Mouse (Mus musculus) heart, embryonic 11.5 days (tissue): ENCODE results near the gene Gckr. TPM values are rescaled to one million over a fixed set of nuclear protein-coding genes. Genes with fewer than 3 reads are reported as not detected.

Experiments used
- ATAC-seq: fragments of 200-750 bp; cut with Nextera tagmentation; replicated peaks from 2 replicates; pipeline ENCODE4 v1.8.0; 2017; ENCODE audit warnings: moderate library complexity; ENCODE audit not compliant: insufficient number of reproducible peaks, low FRiP score, low TSS enrichment
- H3K27ac ChIP-seq: fragments of 300-500 bp; sonication (generic); 2 replicates; pipeline ENCODE4 v1.5.1; 2014; ENCODE audit warnings: mild to moderate bottlenecking, low read depth, low read length
- H3K27me3 ChIP-seq: fragments of 300-500 bp; sonication (generic); 2 replicates; pipeline ENCODE4 v1.6.1; 2014; ENCODE audit warnings: mild to moderate bottlenecking, low read length, mixed read lengths; ENCODE audit not compliant: control insufficient read depth, insufficient read depth
- H3K36me3 ChIP-seq: fragments of 300-500 bp; sonication (generic); 2 replicates; pipeline ENCODE4 v1.6.1; 2014; ENCODE audit warnings: mild to moderate bottlenecking, low read length, moderate library complexity, mixed read lengths; ENCODE audit not compliant: control insufficient read depth, insufficient read depth
- H3K4me1 ChIP-seq: fragments of 300-500 bp; sonication (generic); 2 replicates; pipeline ENCODE4 v1.6.1; 2014; ENCODE audit warnings: low read length; ENCODE audit not compliant: control insufficient read depth, insufficient read depth
- H3K4me2 ChIP-seq: fragments of 300-500 bp; sonication (generic); 2 replicates; pipeline ENCODE4 v1.6.1; 2014; ENCODE audit warnings: mild to moderate bottlenecking, moderate library complexity
- H3K4me3 ChIP-seq: fragments of 300-500 bp; sonication (generic); 2 replicates; pipeline ENCODE4 v1.5.1; 2014; ENCODE audit warnings: low read depth, low read length
- H3K9ac ChIP-seq: fragments of 300-500 bp; sonication (generic); 2 replicates; pipeline ENCODE4 v1.6.1; 2014; ENCODE audit warnings: mild to moderate bottlenecking, low read depth, low read length, moderate library complexity
- H3K9me3 ChIP-seq: fragments of 300-500 bp; sonication (generic); replicated peaks from 2 replicates; pipeline ENCODE4 v1.6.1; 2016; ENCODE audit warnings: low read length; ENCODE audit not compliant: control insufficient read depth
- WGBS: fragments of 180-500 bp; shearing (Covaris S2); extraction: QIAGEN DNeasy Blood & Tissue Kit; methylation state at CpG from one replicate; pipeline ENCODE4 v1.1.7; 2014; ENCODE audit not compliant: insufficient replicate concordance; 5-methylcytosine and 5-hydroxymethylcytosine counted together
- polyA plus RNA-seq: library from polyadenylated mRNA; unstranded; fragments of >200 nt; fragmentation: Nextera tagmentation; extraction: Ambion mirVana; gene quantifications from 2 replicates; pipeline ENCODE4 v1.2.1, GENCODE M21; 2014

The Gckr gene
- 0.51 and 0.60 TPM in 2 replicates for polyA plus RNA-seq

GRCm38 (mm10) chr5:31297047-31297757 lies at the start of gene Gckr:
Gene Gckr (plus strand): TSS chr5:31297443.
- Histone ChIP-seq H3K9me3 (no peaks in the 10 kb centered on the region), H3K9ac (no peak within 1 kb of the TSS; the same call in 1 of the 2 replicates), H3K4me1 (peaks cover 3% of the 10 kb centered on the region; the same call in 1 of the 2 replicates), H3K27ac (no peak within 1 kb of the TSS), H3K4me3 (peak within 1 kb of the TSS; percentile 79; the same call in 1 of the 2 replicates), H3K27me3 (no peaks in the 10 kb centered on the region), H3K36me3 (peaks cover 8% of the 10 kb centered on the region; the same call in 1 of the 2 replicates), H3K4me2 (peak within 1 kb of the TSS; percentile 99; the same call in 1 of the 2 replicates)
- WGBS = 53% methylated on average over 13 of the region's 13 CpGs
- no peak for ATAC-seq

GRCm38 (mm10) chr5:31250716-31251115 lies 46.5 kb upstream of the Gckr start:
- H3K4me2 ChIP-seq = no peak overlapping the region
- H3K27ac ChIP-seq = no peak overlapping the region
- H3K4me1 ChIP-seq = peaks cover 23% of the 10 kb centered on the region
- H3K4me3 ChIP-seq = no peak overlapping the region
- no peak overlapping the region for H3K9ac ChIP-seq
- ATAC-seq = no peak
- peaks cover 43% of the 10 kb centered on the region for H3K36me3 ChIP-seq
- 47% methylated on average over 4 of the region's 4 CpGs for WGBS
- no peaks in the 10 kb centered on the region for H3K27me3 ChIP-seq
- no peaks in the 10 kb centered on the region for H3K9me3 ChIP-seq

- no peaks in the 10 kb centered on the region for H3K9me3 ChIP-seq
- H3K4me2 ChIP-seq = peak within 1 kb of the TSS; percentile 70
- no peaks in the 10 kb centered on the region for H3K27me3 ChIP-seq
- H3K4me1 ChIP-seq = peaks cover 23% of the 10 kb centered on the region
- H3K36me3 ChIP-seq = peaks cover 36% of the 10 kb centered on the region
- ATAC-seq = peak; percentile 77
- peak within 1 kb of the TSS; percentile 55 for H3K9ac ChIP-seq
- H3K4me3 ChIP-seq = peak within 1 kb of the TSS; percentile 41
- H3K27ac ChIP-seq = no peak within 1 kb of the TSS
- 12% methylated on average over 47 of the region's 47 CpGs for WGBS
Observed at GRCm38 (mm10) chr5:31251541-31252101, 45.6 kb upstream of the Gckr start, which contains the start of gene Krtcap3. Gene Krtcap3 (plus strand): TSS chr5:31251691.

- Histone ChIP-seq H3K27ac (no peak overlapping the region), H3K4me3 (peak overlapping the region; percentile 41)
Observed at GRCm38 (mm10) chr5:31252151-31252550, 45.1 kb upstream of the Gckr start.

GRCm38 (mm10) chr5:31252795-31253545 lies 44.3 kb upstream of the Gckr start:
- no peaks in the 10 kb centered on the region for H3K27me3 ChIP-seq
- peaks cover 23% of the 10 kb centered on the region for H3K4me1 ChIP-seq
- 83% methylated on average over 16 of the region's 16 CpGs for WGBS
- peak overlapping the region; percentile 29; the same call in 1 of the 2 replicates for H3K4me2 ChIP-seq
- peaks cover 29% of the 10 kb centered on the region for H3K36me3 ChIP-seq
- no peak overlapping the region for H3K4me3 ChIP-seq
- H3K9me3 ChIP-seq = no peaks in the 10 kb centered on the region
- H3K9ac ChIP-seq = no peak overlapping the region
- no peak for ATAC-seq
- H3K27ac ChIP-seq = no peak overlapping the region

More at GRCm38 (mm10) chr5:31252151-31252550, 45.1 kb upstream of the Gckr start:
- H3K36me3 ChIP-seq = peaks cover 34% of the 10 kb centered on the region
- 51% methylated on average over 10 of the region's 10 CpGs for WGBS
- no peaks in the 10 kb centered on the region for H3K9me3 ChIP-seq
- peak overlapping the region; percentile 70 for H3K4me2 ChIP-seq
- ATAC-seq = no peak
- peak overlapping the region; percentile 55; the same call in 1 of the 2 replicates for H3K9ac ChIP-seq
- no peaks in the 10 kb centered on the region for H3K27me3 ChIP-seq
- H3K4me1 ChIP-seq = peaks cover 23% of the 10 kb centered on the region

- no peaks in the 10 kb centered on the region for H3K9me3 ChIP-seq
- H3K27me3 ChIP-seq = no peaks in the 10 kb centered on the region
- no peak for ATAC-seq
- peaks cover 23% of the 10 kb centered on the region for H3K4me1 ChIP-seq
- H3K4me2 ChIP-seq = no peak overlapping the region
- no peak overlapping the region for H3K9ac ChIP-seq
- H3K36me3 ChIP-seq = peaks cover 22% of the 10 kb centered on the region
- no peak overlapping the region for H3K4me3 ChIP-seq
- 0 out of 2 replicates have a peak overlapping the region, but pooled peaks have one; percentile 3 for H3K27ac ChIP-seq
- WGBS = 82% methylated on average over 8 of the region's 8 CpGs
Observed at GRCm38 (mm10) chr5:31253806-31254205, 43.4 kb upstream of the Gckr start.

- H3K9ac ChIP-seq = no peak overlapping the region
- H3K4me3 ChIP-seq = no peak overlapping the region
- no peak for ATAC-seq
- H3K27me3 ChIP-seq = no peaks in the 10 kb centered on the region
- WGBS = 78% methylated on average over 7 of the region's 7 CpGs
- no peak overlapping the region for H3K4me2 ChIP-seq
- H3K36me3 ChIP-seq = peaks cover 19% of the 10 kb centered on the region
- H3K9me3 ChIP-seq = no peaks in the 10 kb centered on the region
- peaks cover 23% of the 10 kb centered on the region for H3K4me1 ChIP-seq
- H3K27ac ChIP-seq = peak overlapping the region; percentile 3; the same call in 1 of the 2 replicates
Observed at GRCm38 (mm10) chr5:31254452-31254851, 42.8 kb upstream of the Gckr start.

- WGBS = 78% methylated on average over 8 of the region's 8 CpGs
- Histone ChIP-seq H3K27me3 (no peaks in the 10 kb centered on the region), H3K36me3 (peaks cover 15% of the 10 kb centered on the region), H3K4me3 (no peak overlapping the region), H3K9me3 (no peaks in the 10 kb centered on the region), H3K9ac (no peak overlapping the region), H3K27ac (peak overlapping the region; percentile 3; the same call in 1 of the 2 replicates), H3K4me2 (no peak overlapping the region), H3K4me1 (peaks cover 23% of the 10 kb centered on the region)
- ATAC-seq = no peak
Observed at GRCm38 (mm10) chr5:31254901-31255300, 42.3 kb upstream of the Gckr start.
